Mouse (Mus musculus) neural tube, embryonic 10.5 days (tissue): Measurements from ENCODE around the gene Rpl37.
"Not testable (repeated sequence)": the region's sequence is repeated elsewhere in the genome, so short reads cannot be mapped to it uniquely, and the experiment has no call there.

Experiments
- DNase-seq: peaks from one replicate; pipeline ENCODE4 v3.0.0-alpha.2; 2017; ENCODE audit warnings: low spot score; ENCODE audit errors: extremely low spot score

Gene Rpl37

DNA sequence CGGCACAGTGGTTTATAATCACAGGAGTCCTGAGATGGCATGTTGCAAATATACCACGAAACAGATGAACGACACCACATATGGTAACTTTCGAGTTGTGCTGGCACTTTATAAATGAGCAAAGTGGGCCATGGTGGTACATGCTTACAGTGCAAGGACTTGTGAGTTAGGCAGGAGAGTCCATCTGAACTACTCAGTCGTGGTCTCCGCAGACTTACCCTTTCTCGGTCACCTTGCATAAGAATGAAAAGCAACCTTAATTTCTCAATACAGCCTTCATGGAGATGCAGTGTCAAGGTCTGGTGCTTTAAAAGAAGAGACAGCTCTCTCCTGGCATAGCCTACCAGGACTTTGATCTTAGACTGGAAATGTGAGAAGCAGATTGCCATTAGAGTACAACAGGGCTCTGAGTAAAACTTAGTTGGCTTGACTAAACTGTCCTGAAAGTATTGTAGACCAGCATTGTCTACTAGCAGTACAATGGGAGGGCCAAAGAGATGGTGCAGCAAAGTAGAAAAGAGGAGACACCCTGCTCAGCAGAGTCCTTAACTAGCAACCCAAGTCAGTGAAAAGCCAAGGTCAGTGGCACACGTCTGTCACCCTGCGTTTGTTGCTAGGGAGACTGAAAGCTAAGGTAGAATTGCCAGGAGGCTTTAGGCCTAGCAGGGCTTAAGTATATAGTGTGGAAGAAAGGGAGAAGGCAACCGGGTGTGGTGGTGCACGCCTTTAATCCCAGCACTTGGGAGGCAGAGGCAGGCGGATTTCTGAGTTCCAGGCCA is 5.3 kb downstream of the Rpl37 start:
- DNase-seq = no peak

DNA sequence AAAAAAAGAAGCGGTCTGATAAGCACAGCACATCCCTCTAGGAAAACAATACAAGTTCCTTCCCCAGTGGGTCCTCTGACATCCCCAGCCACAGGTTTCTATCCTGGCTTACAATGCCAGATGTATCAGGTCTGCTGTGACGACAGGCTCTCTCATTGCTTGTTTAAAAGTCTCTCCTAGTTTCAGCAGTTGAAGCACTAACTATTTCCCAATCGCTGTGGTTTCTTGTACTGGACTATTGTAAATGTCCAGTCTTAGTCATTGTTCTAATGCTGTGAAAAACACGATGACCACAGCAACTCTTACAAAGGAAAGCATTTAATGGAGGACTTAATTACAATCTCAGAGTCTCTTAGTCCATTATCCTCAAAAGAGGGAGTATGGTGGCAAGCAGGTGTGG is 10.0 kb downstream of the Rpl37 start:
- DNase-seq = no peak

DNA sequence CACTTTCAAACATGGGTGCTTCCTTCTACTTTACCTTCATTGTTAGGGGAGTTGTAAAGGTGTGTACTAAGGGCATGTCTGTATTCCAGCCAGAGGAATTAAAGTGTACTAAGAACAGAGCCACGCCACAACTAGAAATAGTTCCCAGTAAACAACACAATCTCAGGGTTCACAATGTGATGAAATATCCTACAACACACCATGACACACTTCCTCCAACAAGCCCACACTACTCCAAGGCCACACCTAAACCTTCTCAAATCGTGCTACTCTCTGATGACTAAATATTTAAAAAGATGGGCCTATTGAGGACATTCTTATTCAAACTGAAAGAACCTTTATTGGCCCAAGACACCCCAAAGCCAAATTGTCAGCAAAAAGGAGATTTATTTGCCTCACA is 11.0 kb downstream of the Rpl37 start:
- no peak for DNase-seq

- DNase-seq = no peak
Measured at GRCm38 (mm10) chr15:5128176-5128940, 11.9 kb downstream of the Rpl37 start.

DNA sequence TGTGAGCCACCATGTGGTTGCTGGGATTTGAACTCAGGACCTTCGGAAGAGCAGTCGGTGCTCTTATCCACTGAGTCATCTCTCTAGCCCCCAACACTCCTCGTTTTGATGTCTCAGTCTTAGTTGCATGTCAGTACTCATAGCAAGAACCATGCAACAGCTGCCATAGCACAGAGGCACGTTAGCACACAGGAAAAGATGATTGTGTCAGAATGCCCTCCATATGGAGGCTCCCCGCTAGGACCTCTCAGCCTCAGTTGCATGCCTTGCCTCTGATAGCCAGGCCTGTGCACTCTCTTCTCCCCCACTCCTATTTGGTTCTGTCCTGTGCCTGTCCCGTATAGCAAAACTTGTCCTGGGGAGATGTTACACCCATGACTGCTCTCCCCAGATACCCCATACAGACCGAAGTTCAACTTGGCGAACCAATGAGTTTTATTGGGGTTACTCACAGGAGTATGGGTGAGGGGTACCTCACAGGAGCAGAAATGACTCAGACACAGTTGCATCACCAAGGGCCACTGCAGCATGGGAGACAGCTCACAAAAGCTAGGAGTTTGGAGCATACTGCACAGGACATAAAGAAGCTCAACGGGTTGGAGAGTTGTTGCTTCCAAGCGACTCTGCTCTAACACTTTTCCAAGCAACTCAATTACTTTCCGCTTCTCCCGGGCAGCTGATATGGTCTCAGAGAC is 12.8 kb downstream of the Rpl37 start:
- DNase-seq = no peak

- not testable (repeated sequence) for DNase-seq
Measured at GRCm38 (mm10) chr15:5130887-5131668, 14.6 kb downstream of the Rpl37 start.

DNA sequence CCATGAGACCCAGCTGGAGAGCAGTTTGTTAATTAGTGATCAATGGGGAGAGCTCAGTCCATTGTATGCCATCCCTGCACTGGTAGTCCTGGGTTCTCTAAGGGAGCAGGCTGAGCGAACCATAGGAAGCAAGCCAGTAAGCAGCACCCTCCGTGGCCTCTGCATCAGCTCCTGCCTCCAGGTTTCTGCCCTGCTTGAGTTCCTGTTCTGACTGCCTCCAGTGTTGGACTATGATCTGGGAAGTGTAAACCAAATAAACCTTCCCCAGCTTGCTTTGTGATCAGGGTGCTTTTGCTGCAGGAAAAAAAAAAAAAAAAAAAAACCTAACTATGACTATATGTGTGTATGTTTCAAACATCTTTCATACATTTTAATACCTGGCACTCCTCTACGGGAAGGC is 16.9 kb downstream of the Rpl37 start:
- DNase-seq = no peak

- DNase-seq = no peak
Measured at GRCm38 (mm10) chr15:5134179-5134578, 17.7 kb downstream of the Rpl37 start.

DNA sequence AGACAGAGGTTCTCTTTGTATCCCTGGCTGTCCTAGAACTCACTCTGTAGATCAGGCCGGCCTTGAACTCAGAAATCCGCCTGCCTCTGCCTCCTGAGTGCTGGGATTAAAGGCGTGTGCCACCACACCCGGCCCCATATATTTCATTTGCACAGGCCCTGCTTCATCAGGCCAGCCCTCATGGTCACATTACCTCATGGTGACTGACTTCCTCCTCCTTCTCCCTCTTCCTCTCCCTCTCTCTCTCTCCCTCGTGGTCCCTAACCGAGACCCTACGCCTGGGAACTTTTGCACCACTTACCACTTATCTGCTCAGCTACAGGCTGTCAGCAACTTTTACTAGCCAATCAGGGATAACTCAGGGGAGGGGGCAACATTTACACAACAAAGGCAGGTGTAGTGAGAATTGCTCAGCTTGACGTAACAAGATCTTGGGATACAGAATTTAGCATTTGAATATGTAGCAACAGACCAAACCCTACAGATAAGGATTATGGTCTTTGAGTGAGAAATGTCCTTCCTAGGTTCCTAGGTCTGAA is 18.6 kb downstream of the Rpl37 start:
- DNase-seq = no peak

DNA sequence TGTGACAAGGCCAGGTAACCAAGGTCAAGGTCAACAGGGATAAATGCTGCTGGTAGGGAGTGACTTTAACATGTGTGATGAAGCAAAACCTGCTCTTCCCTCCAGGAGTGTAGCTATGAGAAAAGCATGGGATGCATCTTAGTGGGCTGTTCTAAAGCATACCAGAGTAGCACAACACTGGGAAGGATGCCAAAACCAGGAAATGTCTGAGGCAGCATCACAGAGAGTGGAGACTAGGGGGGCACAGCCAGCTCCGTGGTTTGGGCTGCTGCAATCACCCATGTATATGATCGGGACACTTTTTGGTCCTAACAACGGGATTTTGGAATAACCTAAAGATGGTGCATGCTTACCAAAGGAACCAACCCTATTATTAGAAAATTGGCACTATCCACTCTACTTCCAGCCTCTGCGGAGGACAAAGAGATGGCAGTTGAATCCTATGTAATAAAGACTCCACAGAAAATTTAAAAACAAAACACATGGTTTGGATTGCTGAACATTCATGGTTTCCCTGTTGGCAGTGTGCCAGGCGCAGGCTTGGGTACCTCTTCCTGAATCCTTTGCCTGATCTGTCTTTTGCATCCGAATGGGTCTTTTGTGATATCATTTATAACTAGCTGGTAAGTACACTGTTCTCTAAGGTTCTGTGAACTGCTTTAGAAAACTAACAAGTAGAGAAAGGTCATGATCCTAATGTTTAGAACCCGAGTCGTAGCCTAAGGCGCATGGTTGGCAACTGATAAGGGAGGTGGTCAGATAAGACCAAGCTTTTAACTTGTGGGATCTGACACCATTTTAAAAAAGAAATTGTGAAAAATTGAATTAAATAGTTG is 21.8 kb downstream of the Rpl37 start:
- no peak for DNase-seq

- DNase-seq = no peak
Measured at GRCm38 (mm10) chr15:5139366-5139765, 22.9 kb downstream of the Rpl37 start.

- no peak for DNase-seq
Measured at GRCm38 (mm10) chr15:5139863-5140262, 23.4 kb downstream of the Rpl37 start.

DNA sequence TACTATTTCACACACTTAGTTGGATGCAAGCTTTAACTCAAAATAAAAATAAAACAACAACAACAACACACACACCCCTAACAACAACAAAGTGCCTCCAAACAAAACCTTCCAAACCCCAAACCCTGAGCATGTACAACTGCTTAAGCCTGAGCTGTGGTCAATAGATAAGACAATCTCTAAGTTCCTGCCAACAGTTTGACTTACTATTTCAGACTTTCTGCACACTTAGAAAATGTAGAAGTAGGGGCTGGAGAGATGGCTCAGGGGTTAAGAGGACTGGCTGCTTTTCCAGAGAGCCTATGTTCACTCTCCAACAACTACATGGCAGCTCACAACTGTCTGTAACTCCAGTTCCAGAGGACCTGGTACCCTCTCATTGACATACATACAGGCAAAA is 23.9 kb downstream of the Rpl37 start:
- DNase-seq = no peak

DNA sequence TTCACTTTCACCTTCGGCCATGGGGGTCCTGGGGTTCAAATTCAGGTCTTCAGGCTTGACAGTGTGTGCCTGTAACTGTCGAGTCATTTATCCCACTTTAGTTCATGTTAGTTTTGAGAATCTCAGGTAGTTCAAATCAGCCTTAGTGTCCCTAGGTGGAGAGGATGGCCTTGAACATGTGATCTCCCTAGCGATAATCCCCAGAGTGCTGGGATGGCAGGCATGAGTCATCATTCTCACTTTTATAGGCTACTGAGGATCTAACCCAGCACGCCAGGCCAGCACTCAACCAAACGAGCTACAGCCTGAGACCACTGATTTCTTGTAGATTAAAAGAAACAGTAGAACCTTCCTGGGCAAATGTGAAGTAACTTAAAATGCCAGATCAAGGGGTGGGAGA is 25.6 kb downstream of the Rpl37 start:
- DNase-seq = no peak

- no peak for DNase-seq
Measured at GRCm38 (mm10) chr15:5142714-5143113, 26.3 kb downstream of the Rpl37 start.

GRCm38 (mm10) chr15:5143361-5144020 is 27.0 kb downstream of the Rpl37 start, which contains the start of gene Prkaa1:
Prkaa1 (plus strand) TSS chr15:5143861.
- DNase-seq = peak; percentile 73

GRCm38 (mm10) chr15:5144021-5144778 is 27.8 kb downstream of the Rpl37 start:
- peak; percentile 84 for DNase-seq

DNA sequence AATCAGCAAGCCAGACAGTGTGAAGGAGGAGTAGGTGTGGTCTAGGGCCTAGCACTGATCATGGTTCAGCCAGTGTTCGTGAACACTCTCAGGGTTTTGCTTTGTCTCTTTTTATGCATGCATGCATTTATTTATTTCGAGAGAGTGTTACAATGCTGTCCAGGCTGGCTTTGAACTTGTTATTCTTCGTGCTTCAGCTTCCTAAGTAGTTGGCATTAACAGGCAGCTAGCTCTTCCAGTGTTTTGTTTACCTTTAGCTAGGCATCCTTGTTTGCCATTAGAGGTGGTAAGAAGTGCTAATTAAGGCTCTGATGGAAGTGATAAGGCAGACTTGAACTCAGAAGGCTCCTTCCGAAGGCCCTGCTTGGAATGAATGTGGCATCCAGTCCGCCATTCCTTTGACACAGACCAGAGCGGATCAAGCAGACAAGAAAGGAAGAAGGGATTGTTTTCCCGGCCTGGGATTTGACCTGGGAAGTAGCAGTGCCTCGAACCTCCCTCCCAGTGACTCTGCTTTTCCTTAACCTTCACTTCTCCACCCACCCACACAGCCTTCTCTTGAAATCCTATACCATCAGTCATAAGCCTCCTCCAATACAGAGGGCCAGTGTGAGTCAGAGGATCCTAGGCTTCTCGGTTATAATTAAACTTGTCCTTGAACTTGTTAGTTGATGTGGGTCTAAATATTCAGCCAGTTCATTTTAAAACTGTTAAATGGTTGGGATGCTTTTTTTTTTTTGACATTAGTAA is 28.9 kb downstream of the Rpl37 start:
- DNase-seq = no peak
